Mouse (Mus musculus) right cerebral cortex, postnatal 14 days (tissue): ENCODE data around the gene Zkscan17.

Experiments
- DNase-seq: peaks from one replicate; pipeline ENCODE4 v3.0.0; 2022

Zkscan17 gene

GRCm38 (mm10) chr11:59450230-59450771 lies 76.2 kb downstream of the Zkscan17 start:
- peak; percentile 36 for DNase-seq

- peak; percentile 92 for DNase-seq
Measured at GRCm38 (mm10) chr11:59449741-59450229, 76.8 kb downstream of the Zkscan17 start, which contains the start of gene Jmjd4. TSS of gene Jmjd4 (plus strand) at chr11:59450045.

GRCm38 (mm10) chr11:59443102-59443501 lies 83.4 kb downstream of the Zkscan17 start:
- no peak for DNase-seq

GRCm38 (mm10) chr11:59437954-59438353 lies 88.6 kb downstream of the Zkscan17 start:
- no peak for DNase-seq
